Comparison of ENCODE assay signal across 9 mouse cellular contexts in the genomic region with DNA sequence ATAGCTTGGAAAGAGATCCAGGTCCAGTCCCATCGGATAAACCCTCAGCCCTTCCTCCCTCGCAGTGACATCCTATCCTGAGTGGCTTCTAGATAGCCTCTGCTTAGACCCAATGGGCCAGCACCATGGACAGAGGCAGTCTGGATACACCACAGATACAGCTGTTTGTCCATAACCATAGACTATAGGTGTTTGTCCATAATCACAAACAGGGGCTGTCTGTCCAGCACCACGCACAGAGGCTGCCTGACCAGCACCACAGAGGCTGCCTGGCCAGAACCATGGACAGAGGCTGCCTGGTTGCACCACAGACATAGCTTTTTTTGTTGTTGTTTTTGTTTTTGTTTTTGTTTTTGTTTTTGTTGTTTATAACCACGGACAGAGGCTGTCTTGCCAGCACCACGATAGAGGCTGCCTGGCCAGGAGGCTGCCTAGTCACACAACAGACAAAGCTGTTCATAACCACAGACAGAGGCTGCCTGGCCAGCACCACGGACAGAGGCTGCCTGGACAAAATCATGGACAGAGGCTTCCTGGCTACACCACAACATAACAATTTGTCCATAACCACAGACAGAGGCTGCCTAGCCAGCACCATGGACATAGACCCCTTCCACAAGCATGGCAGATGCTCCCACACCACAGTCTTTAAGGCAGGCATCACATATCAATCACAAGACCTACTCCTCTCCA.
A peak's percentile ranks its signal among the peaks of the same experiment; 100 is the strongest.
DNase-seq lines count a peak whose midpoint lies in the region; TF ChIP-seq lines count a peak whose summit lies in the region.
"Had no signal": no experiment of that assay in that cellular context is flagged by ENCODE, and none has a peak within 500 bp of the region (broad histone marks: within the 10 kb centered on the region; RNA-seq: fewer than 3 reads in every experiment).

No protein-coding gene starts in this region.

- 62% methylated on average over 6 of the region's 6 CpGs for WGBS in thymus, adult 2 months

- H3K4me3 ChIP-seq in thymus, adult 2 months (ENCODE audit: control insufficient read depth, insufficient read depth, low read length), result no peak overlapping the region
- H3K4me3 ChIP-seq: forebrain, embryonic 15.5 days had no signal

- no peaks in the 10 kb centered on the region for H3K36me3 ChIP-seq in thymus, adult 2 months (ENCODE audit: control insufficient read depth, insufficient read depth, low read length)
- H3K36me3 ChIP-seq: forebrain, embryonic 15.5 days had no signal

- H3K4me1 ChIP-seq in thymus, adult 2 months (replicated peaks; ENCODE audit: control insufficient read depth, insufficient read depth, low read length), result no peaks in the 10 kb centered on the region

- TF ChIP-seq POLR2A in thymus, adult 2 months (IDR thresholded peaks at IDR 0.05; ENCODE audit: control insufficient read depth, extremely low read depth, insufficient read depth, low read length, poor library complexity), result no peak

- no peaks in the 10 kb centered on the region for H3K27me3 ChIP-seq in thymus, adult 2 months (ENCODE audit: control insufficient read depth, insufficient read depth, low read length)

- no peak for TF ChIP-seq CTCF in thymus, adult 2 months (IDR thresholded peaks at IDR 0.05; ENCODE audit: borderline replicate concordance, control insufficient read depth, extremely low read depth, insufficient read depth, low read length, poor library complexity)

- H3K27ac ChIP-seq in thymus, adult 2 months (ENCODE audit: control insufficient read depth, insufficient read depth, low read length), result no peak overlapping the region
- H3K27ac ChIP-seq: forebrain, embryonic 15.5 days had no signal

- DNase-seq in gastrocnemius, postnatal 10 days, result peak; percentile 52
- DNase-seq in gastrocnemius, postnatal 25 days, result no peak
- DNase-seq in thymus, postnatal 4 days, result peak; percentile 13
- DNase-seq in thymus, adult 2 months, result no peak
- peak; percentile 82 for DNase-seq in kidney, postnatal 10 days
- peak; percentile 21 for DNase-seq in testis, postnatal 14 days (ENCODE audit: low spot score)
- no peak for DNase-seq in natural killer cell, adult 2 months (ENCODE audit: low spot score in 2 of 2)
- no peak for DNase-seq in layer of hippocampus, postnatal 14 days (ENCODE audit: low spot score in 2 of 2)

Comparison
In these comparisons a context has a peak if more than half of its experiments do, and no peak if none do; other contexts are left out.
1. DNase-seq: peak in gastrocnemius, postnatal 10 days (single experiment), thymus, postnatal 4 days (single experiment), kidney, postnatal 10 days (single experiment) and testis, postnatal 14 days (single experiment); none in gastrocnemius, postnatal 25 days (single experiment), thymus, adult 2 months (single experiment), natural killer cell, adult 2 months (0 of 2) and layer of hippocampus, postnatal 14 days (0 of 2).